Mouse (Mus musculus): ENCODE data around the gene Wfdc21. TPM values are rescaled to one million over a fixed set of nuclear protein-coding genes. Genes with fewer than 3 reads are reported as not detected.

The Wfdc21 gene
- total RNA-seq, 2 experiments from 2014 or later: not detected

DNA sequence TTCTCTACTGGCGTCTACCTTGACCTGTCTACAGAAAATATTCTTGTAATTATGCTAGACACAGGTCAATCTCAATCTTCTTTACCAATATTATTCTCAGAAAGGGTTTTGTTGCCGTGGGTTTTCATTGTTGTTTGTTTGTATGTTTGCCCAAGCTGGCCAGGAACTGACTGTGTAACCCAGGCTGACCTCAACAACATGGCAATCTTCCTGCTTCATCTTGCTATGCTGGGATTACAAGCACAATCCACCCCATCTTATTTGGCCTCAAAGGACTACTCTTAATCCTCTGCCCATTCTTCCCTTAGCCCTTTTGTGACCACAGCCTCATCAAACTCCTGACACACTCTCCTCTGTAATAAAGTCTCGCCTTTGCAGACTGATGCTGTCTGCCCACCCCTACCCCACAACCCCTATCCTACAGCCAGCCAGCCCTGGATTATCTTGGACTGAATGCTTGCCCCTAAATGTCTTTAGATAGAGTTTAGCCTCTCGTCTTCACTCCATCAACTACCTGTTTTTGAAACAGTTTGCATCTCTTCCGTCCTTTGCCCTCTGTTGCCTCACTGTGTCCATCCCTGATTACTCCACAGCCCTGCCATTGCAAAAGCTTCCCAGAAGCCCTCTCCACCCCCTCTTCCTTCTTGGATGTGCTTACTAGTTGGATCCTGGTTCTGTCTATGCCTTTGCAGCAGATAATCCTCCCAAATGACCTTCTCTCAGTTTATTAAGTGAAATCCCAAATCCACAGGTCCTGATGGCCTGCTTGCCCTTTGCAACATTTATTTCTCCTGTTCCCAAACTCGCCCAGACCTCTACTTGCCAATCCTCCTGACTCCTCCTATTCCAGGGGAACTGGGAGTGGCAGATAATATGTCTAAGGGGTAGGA, 881 bp downstream of the Wfdc21 start:
- intact Hi-C loops (cut with DNase I): no loop called here
- no peak for DNase-seq

DNA sequence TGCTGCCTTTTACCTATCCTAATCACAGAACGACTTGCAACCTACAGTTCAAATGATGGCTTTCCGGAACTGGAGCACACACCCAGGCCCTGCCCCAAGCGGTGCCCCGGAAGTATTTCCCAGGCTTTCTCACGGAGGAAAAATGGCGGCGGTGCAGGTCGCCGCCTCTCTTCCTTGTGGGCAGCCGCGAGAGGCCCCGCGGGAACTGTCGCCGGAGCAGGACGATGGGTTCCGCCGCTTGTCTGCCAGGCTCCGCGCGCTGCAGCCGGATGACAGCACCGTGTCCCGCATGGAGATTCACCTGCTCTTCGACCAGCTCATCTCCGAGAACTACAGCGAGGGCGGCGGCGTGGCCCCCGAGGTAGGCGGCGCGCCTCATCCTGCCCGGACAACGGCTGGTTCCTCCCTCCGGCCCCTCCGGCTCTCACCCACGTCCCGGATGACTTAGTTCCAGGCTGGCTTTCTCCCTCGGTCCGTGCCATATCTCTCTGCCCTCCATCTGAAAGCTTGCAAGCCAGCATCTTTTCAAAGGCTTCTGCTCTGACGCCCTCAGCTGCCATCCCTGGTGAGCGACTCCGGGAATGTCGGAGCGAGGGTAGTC, 6.9 kb downstream of the Wfdc21 start, which contains the start of gene Heatr6:
TSS of gene Heatr6 (plus strand) at position 116 of the 601 bp plus-strand sequence.
- peak; percentile 94 for DNase-seq
- intact Hi-C loops (cut with DNase I): no loop called here

DNA sequence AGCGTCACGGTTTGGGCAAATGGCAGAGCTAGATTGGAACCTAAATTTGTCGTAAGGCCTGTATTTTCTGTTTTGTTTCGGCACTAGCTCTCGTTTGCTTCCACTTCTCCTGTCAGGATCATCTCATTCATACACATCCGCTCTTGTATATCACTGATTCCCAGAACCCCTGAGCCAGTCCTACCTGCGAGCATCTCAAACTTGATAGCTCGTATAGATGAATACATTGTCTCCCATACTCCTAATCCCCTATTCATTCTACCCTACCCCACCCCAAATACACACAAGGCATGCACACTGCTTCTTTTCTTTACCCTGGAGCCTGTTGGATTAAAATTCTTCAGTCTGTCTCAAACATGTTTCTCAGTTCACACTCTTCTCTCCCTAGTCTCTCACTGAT, 7.5 kb downstream of the Wfdc21 start:
- DNase-seq: no peak
- intact Hi-C loops (cut with DNase I): no loop called here

DNA sequence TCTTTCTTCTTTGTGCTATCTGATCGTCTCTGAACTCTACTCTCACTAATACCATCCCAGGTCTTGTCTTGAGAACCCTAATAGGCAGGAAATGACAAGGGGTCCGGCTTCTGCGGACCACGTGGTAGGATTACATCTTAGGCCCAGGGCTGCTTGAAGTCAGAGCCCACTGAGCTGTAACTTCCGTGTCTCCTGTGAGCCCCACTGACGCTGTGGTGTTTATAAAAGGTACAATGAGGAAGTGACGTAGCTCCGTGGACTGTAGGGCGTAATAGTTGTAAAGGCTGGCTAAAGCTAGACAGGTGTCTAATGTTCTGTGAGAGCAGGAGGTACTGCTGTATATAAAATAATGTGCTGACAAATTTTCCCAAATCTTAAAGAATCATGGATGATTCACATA, 20.6 kb downstream of the Wfdc21 start:
- intact Hi-C loops (cut with DNase I): loop anchor here (10.0 kb wide), 1 partner anchor 423 kb away; no protein-coding TSS in a partner anchor
- no peak for DNase-seq

DNA sequence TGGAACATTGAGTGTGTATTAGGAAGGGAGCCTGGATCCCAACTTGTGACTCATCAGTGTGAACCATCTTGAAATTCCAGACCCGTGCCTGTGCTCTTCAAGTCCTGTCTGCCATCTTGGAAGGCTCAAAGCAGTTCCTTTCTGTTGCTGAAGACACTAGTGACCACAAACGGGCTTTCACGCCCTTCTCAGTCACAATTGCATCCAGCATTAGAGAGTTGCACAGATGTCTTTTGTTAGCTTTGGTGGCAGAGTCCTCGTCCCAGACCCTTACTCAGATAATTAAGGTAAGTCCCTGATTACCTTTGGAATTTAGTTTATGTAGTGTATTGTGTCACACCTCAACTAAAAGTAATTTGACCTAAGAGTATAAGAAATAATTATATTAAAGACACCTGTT, 22.2 kb downstream of the Wfdc21 start:
- no peak for DNase-seq
- intact Hi-C loops (cut with DNase I): loop anchor here (10.0 kb wide), 1 partner anchor 424 kb away; no protein-coding TSS in a partner anchor

DNA sequence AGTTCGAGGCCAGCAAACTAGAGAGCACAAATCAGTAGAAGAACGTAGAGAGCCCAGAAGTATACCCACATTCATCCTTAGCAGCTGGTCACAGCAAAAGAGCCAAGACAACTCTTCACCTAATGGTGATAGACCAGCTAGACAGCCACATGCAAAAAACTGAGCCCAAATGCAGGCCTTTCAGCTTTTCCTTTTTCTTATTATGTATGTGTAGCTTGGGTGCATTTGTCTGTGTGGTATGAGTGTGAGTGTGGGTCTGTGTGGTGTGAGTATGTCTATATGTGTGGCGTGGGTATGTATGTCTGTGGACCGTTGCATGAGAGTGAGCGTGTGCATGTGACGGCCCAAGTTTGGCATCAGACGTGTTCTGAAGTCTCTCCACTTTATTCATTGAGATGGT, 24.3 kb downstream of the Wfdc21 start:
- DNase-seq: no peak
- intact Hi-C loops (cut with DNase I): no loop called here

DNA sequence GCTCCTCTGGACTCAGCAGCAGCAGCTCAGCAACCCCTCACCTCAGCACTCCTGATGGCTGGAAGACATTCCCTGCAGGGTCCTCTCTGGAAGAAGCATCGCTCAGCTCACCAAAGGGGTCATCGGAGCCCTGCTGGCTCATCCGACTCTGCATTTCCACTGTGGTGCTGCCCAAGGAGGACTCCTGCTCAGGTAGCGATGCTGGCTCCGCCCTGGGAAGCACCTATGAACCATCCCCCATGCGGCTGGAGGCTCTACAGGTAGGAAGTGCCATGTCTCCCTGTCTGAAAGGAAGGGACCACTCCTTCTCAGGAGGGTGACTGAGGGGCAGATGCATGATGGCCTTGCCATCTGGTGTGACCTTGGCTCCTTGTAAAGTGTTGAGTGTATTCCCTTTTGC, 25.6 kb downstream of the Wfdc21 start:
- no peak for DNase-seq
- intact Hi-C loops (cut with DNase I): no loop called here

DNA sequence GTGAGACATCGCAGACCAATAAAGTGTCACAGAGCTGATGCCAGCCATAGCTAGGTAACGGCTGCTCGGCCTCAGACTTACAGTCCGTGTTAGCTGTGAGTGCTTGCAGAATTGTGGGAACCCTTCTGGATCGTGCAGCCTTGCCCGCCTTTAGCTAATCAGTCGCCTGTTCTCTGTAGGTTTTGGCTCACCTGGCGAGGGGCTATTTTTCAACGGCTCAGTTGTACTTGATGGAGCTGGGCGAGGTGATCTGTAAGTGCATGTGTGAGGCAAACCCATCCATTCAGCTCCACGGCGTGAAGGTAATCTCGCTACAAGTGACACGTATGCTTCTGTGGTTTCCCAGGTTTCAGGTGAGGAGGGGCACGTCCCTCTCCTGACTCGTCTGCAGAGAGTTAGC, 27.0 kb downstream of the Wfdc21 start:
- intact Hi-C loops (cut with DNase I): no loop called here

DNA sequence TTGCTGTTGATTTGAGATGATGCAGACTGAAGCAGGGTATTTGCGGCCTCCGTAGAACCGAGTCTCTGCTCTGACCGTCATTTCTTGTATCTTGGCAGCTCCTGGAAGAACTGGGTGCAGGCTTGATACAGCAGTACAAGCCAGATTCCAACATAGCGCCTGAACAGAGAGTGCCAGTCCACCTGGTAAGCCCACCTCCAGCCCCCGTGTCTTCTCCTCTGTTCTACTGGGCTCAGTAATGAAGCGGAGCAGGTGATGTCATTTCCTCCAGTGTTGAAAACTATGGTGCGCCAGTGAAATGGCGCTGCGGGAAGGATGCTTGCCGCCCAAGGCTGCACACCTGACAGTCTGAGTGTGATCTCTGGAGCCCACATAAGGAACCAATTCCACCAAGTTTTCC, 27.6 kb downstream of the Wfdc21 start:
- no peak for DNase-seq
- intact Hi-C loops (cut with DNase I): no loop called here

More for the DNA sequence above, 27.0 kb downstream of the Wfdc21 start:
- no peak for DNase-seq

DNA sequence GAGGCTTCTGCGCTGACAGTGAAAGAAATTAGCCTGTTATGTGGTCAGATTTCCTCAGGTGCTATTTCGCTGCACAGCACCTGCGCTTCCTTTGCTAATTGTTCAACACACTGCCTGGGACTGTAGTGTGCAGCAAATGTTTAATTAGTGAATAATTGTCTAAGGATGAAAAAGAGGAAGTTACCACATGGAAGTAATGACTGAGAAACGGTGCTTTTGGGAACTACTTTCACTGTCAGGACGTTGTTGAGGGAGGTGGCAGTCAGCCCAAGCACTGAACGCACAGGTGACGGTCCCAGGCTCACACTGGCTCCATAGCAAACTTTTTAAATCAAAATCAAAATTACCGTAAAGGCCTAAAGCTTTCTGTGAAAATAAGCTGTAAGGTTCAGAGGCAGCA, 30.1 kb downstream of the Wfdc21 start:
- intact Hi-C loops (cut with DNase I): no loop called here
- DNase-seq: no peak

DNA sequence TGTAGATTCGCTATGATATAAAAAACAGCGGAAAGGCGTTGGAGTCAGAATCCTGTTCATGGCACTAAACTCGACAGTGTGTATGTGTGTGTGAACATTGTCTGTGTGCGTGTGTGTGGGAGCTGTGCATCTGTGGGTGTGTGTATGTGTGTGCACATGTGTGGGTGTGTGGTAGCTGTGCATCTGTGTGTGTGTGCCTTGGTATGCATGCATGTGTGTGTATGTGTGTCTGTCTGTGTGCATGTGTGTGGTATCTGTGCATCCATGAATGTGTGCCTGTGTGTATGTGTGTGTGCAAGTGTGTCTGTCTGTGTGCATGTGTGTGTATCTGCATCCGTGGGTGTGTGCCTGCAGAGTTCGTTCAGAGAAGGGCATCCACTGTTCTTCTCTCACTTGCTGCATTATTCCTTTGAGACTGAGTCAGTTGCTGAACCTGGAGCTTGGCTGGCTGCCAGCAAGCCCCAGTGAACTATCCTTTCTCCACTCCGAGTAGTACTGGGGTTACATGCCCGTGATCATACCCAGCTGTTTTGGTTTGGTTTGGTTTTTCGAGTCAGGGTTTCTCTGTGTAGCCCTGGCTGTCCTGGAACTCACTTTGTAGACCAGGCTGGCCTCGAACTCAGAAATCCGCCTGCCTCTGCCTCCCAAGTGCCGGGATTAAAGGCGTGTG, 37.3 kb downstream of the Wfdc21 start:
- no peak for DNase-seq
- intact Hi-C loops (cut with DNase I): no loop called here

DNA sequence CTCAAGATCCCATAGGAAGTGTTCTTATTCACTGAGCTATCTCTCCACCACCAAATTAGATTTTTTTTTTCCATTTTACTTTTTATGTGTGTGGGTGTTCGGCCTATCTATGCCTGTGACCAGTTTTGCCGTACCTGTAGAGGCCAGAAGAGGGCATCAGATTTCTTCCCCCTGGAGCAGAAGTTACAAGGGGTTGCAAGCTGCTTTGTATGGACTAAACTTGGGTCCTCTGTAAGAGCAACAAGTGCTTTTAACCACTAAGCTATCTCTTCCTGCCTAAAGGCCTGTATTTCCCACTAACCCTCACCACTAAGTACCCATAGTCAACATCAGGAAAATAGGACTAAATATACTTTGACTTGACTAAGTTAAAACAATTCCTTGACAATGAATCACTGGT, 37.9 kb downstream of the Wfdc21 start:
- DNase-seq: peak; percentile 15
- intact Hi-C loops (cut with DNase I): loop anchor here (5.0 kb wide), 1 partner anchor 158 kb away; the partner anchor contains the start of gene Ddx52

DNA sequence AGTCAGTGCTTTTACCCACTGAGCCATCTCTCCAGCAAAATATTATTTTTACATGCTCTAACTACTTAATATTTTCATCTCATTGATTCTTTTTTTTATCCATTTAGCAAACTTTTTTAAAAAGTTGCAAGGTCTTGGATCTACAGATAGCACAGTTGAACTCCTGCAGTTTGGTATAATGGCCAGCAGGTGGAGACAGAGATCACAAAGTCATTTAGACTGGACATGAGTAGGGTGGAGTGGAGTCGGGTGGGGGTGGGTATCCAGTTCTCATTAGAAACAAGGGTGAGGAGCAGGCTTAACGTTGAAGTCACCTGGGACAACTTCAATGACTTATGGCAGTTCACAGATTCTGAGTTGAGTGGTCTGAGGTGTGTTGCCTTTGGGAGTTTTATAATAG, 38.6 kb downstream of the Wfdc21 start:
- peak; percentile 54 for DNase-seq
- intact Hi-C loops (cut with DNase I): loop anchor here (5.0 kb wide), 1 partner anchor 157 kb away; the partner anchor contains the start of gene Ddx52

DNA sequence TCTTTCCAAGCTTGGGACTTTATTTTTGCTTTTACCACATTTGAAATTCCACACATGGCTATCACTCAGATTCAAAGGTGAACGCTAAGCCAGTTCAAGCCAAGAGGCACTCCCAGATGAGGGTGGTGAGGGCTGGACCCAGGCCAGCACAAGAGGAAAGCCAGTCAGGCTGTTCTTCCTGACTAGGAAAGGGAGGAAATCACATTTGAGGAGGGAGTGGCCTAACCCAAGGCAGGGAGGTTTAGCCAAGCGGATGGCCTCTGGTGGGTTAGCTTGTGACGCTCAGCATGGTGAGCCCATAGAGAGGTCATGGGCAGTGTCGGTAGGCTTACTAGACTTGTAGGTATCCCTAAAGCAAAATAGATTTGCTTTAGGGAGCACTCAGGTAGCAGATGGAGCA, 40.1 kb downstream of the Wfdc21 start:
- intact Hi-C loops (cut with DNase I): loop anchor here (5.0 kb wide), 1 partner anchor 155 kb away; the partner anchor contains the start of gene Ddx52

DNA sequence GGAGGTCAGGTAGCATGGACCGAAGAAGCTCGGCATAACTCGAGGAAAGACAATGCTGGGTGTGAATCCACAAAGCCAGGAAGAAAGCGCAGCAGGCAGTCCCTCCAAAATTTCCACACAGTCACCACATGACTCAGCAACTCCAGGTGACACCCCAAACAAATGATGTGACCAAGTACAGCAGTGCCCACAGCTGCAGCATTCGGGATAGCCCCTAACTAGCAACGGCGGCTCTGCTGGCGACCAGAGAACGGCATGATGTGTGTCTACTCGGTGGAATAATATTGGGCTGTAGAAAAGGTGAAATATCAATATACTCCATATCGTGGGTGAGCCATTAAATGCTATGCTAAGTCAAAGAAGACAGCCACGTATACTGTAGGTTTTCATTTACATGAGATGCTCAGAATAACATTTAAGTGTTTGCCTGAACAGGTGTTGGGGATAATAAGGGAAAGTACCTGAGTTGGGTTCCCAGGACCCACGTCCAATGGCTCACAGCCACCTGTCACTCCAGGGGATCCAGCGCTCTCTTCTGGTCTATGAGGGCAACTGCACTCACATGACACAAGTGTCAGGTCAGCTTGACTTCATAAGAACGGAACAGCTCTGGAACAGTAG, 40.8 kb downstream of the Wfdc21 start:
- no peak for DNase-seq
- intact Hi-C loops (cut with DNase I): loop anchor here (5.0 kb wide), 1 partner anchor 155 kb away; the partner anchor contains the start of gene Ddx52

More for the DNA sequence above, 40.1 kb downstream of the Wfdc21 start:
- no peak for DNase-seq

DNA sequence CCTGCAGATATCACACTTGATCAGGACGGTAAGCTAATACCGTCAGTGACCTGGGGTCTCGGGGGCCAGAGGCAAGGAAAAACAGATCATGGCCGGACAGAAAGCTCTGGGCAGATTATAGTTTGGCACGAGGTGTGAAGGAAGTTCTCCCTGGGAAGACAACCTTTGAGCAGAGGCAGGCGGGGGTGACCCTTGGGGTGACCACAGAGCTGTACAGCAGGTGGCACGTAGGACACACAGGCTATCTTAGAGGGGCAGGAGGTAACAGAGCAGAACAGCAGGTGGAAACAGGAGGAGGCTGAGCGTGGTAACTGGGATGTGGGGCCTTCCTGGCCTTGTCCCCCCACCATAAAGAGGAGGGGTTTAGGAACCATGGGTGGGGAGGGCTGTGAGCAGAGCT, 41.6 kb downstream of the Wfdc21 start:
- intact Hi-C loops (cut with DNase I): loop anchor here (5.0 kb wide), 1 partner anchor 154 kb away; the partner anchor contains the start of gene Ddx52
- DNase-seq: no peak

DNA sequence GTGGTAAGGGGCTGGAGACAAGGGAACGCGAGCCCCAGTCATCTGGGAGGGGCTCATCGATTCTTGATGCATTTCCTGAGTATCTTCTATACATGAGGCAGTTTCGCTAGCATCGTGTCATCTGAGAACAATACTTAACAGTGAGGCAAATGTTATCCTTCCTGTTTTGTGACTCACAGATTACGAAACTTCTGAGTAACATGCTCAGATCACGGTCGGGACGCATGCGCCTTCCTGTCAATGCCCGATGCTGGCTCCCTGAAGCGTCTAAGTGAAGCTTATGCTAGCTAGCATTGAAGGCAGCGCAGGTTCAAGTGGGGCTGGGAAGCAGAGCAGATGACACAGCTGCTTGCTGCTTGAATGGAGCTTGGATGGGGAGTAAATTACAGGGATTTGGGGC, 42.5 kb downstream of the Wfdc21 start:
- DNase-seq: no peak
- intact Hi-C loops (cut with DNase I): loop anchor here (5.0 kb wide), 1 partner anchor 153 kb away; the partner anchor contains the start of gene Ddx52

DNA sequence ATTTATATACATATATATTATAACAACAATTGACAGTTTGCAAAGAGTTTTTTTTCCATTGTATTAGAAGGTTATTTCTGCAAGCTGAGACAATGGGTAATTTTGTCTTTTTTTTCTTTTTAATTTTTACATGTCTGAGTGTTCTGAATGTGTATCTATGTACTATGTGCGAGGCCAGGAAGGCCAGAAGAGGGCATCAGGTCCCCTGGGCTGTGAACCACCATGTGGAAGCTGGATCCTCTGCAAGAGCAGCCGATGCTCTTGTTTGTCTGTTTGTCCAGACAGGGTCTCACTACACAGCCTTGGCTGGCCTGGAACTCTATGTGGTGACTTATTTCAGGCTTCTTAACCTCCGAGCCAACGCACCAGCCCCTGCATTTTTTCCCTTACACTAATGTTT, 44.4 kb downstream of the Wfdc21 start:
- intact Hi-C loops (cut with DNase I): no loop called here
- DNase-seq: no peak

DNA sequence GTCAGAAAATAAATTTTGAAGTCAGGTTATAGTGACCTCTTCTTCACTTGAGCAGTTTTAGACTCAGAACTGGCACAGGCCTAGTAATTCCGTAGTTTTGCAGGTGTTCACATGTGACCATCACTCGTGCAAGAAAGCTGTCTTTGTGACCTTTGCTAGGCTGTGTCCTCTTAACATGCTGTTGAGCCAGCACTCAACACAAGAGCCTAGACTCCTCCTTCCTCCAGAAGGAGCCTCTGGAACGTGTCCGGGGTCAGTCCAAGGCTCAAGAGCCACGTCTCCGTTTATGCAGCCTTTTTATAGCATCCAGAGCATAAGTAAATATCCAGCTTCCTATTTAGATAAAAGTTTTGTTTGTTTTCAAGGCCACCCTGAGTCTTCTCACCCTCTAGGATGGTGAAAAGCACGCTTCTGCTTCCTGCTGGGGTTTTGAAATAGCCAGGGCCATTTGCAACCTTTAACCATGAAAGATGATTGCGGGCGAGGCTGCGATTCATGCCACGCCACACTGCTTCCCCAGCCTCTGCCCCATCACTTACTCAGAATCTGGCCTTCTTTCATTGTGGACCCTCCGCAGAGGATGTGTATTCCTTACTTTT, 45.7 kb downstream of the Wfdc21 start:
- DNase-seq: no peak
- intact Hi-C loops (cut with DNase I): no loop called here

DNA sequence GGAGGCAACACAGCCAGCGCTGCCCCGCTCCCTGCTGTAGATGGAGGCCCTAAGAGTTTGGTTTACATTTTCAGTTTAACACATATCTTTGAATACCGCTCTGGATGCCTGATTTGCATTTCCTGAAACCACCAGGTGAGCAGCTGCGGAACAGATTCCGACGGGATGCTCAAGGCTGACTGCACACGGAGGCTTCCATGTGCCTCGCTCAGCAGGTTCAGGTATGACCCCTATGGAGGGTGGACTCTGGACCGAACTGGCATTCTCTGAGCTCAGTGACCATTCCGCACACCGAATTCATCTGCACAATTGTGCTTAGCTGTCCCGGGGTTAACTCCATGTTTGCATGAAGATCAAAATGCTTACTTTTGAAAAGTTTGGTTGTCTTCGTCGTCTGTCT, 46.5 kb downstream of the Wfdc21 start:
- intact Hi-C loops (cut with DNase I): no loop called here
- no peak for DNase-seq
